Mouse (Mus musculus) kidney, adult 8-10 months (tissue): ENCODE results near the gene Sphk1.

Experiments used
- DNase-seq, 2 experiments: peaks; one replicate each; pipeline ENCODE4 v3.0.0; 2022

The Sphk1 gene

GRCm38 (mm10) chr11:116580711-116581375, 50.1 kb downstream of the Sphk1 start:
- peak; percentile 24 to 26 for DNase-seq

DNA sequence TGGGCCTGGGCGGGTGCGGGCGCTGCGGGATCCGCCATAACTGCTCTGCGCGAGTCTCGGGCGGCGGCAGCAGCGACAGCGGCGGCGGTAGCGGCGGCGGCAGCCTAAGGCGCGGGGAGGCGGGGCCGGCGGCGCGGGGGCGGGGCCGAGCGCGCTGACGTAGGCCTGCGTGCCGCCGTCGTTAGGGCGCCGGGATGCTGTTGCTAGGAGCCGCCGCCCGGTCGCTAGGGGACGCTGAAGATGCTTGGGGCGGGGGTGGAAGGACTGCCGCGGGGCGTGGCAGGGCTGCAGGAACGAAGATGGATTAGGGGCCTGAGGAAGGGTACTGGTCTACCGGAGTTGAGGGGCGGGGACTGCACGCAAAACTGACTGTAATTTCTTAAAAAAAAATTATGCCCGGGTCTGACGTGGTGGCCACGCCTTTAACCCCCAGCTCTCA, 50.7 kb downstream of the Sphk1 start, which contains the start of gene Ube2o:
TSS of gene Ube2o (minus strand) at position 72 of the 439 bp plus-strand sequence.
- peak; percentile 67 to 81 for DNase-seq

GRCm38 (mm10) chr11:116585682-116586081, 55.0 kb downstream of the Sphk1 start:
- DNase-seq = no peak
